Mouse (Mus musculus): ENCODE results near the gene Pnpla2.
A peak's percentile ranks its signal among the peaks of the same experiment; 100 is the strongest.
"Not testable (repeated sequence)": the region's sequence is repeated elsewhere in the genome, so short reads cannot be mapped to it uniquely, and the experiment has no call there.

Gene Pnpla2

GRCm38 (mm10) chr7:141454967-141455551 lies at the start of gene Pnpla2:
Gene Pnpla2, plus strand, starts transcription at chr7:141455198.
- DNase-seq (ENCODE audit: low read depth, low spot score) = peak; percentile 76

- no peak for DNase-seq (ENCODE audit: low read depth, low spot score)
Observed at GRCm38 (mm10) chr7:141405466-141405865, 49.5 kb upstream of the Pnpla2 start.

- not testable (repeated sequence) for DNase-seq (ENCODE audit: low read depth, low spot score)
Observed at GRCm38 (mm10) chr7:141407670-141408069, 47.3 kb upstream of the Pnpla2 start.

- peak; percentile 69 for DNase-seq (ENCODE audit: low read depth, low spot score)
Observed at GRCm38 (mm10) chr7:141408833-141409232, 46.2 kb upstream of the Pnpla2 start.

GRCm38 (mm10) chr7:141410631-141411030 lies 44.4 kb upstream of the Pnpla2 start:
- DNase-seq (ENCODE audit: low read depth, low spot score) = no peak

- no peak for DNase-seq (ENCODE audit: low read depth, low spot score)
Observed at GRCm38 (mm10) chr7:141411667-141412066, 43.3 kb upstream of the Pnpla2 start.

GRCm38 (mm10) chr7:141413331-141413730 lies 41.7 kb upstream of the Pnpla2 start:
- no peak for DNase-seq (ENCODE audit: low read depth, low spot score)

- peak; percentile 100 for DNase-seq (ENCODE audit: low read depth, low spot score)
Observed at GRCm38 (mm10) chr7:141413809-141414584, 41.0 kb upstream of the Pnpla2 start, which contains the start of gene Gatd1. Gene Gatd1, minus strand, starts transcription at chr7:141414136.

GRCm38 (mm10) chr7:141416144-141416841 lies 38.7 kb upstream of the Pnpla2 start:
- no peak for DNase-seq (ENCODE audit: low read depth, low spot score)

- DNase-seq (ENCODE audit: low read depth, low spot score) = no peak
Observed at GRCm38 (mm10) chr7:141417731-141418681, 37.0 kb upstream of the Pnpla2 start.

GRCm38 (mm10) chr7:141418970-141419369 lies 36.0 kb upstream of the Pnpla2 start:
- DNase-seq (ENCODE audit: low read depth, low spot score) = no peak

GRCm38 (mm10) chr7:141420030-141420702 lies 34.8 kb upstream of the Pnpla2 start:
- no peak for DNase-seq (ENCODE audit: low read depth, low spot score)

- DNase-seq (ENCODE audit: low read depth, low spot score) = no peak
Observed at GRCm38 (mm10) chr7:141423811-141424210, 31.2 kb upstream of the Pnpla2 start.

GRCm38 (mm10) chr7:141426948-141427730 lies 27.9 kb upstream of the Pnpla2 start:
- DNase-seq (ENCODE audit: low read depth, low spot score) = no peak

- no peak for DNase-seq (ENCODE audit: low read depth, low spot score)
Observed at GRCm38 (mm10) chr7:141428701-141429100, 26.3 kb upstream of the Pnpla2 start.

- DNase-seq (ENCODE audit: low read depth, low spot score) = no peak
Observed at GRCm38 (mm10) chr7:141429310-141429709, 25.7 kb upstream of the Pnpla2 start, which contains the start of gene Cend1. Gene Cend1, minus strand, starts transcription at chr7:141429491.

- DNase-seq (ENCODE audit: low read depth, low spot score) = no peak
Observed at GRCm38 (mm10) chr7:141429840-141430584, 25.0 kb upstream of the Pnpla2 start.

- DNase-seq (ENCODE audit: low read depth, low spot score) = no peak
Observed at GRCm38 (mm10) chr7:141430585-141431240, 24.3 kb upstream of the Pnpla2 start.
